Mouse (Mus musculus): Measurements from ENCODE around the gene B4galt2. TPM values are rescaled to one million over a fixed set of nuclear protein-coding genes. Genes with fewer than 3 reads are reported as not detected.

The B4galt2 gene
- polyA plus RNA-seq, 1 experiment from 2014 or later = 43.1 TPM

- Histone ChIP-seq H3K4me3 (no peak overlapping the region), H3K9me3 (no peaks in the 10 kb centered on the region), H3K36me3 (no peaks in the 10 kb centered on the region), H3K4me2 (replicated peaks) (no peak overlapping the region), H3K4me1 (peaks cover 25% of the 10 kb centered on the region), H3K27ac (no peak overlapping the region), H3K27me3 (peaks cover 2% of the 10 kb centered on the region; the same call in 1 of the 2 replicates), H3K9ac (no peak overlapping the region)
- ATAC-seq (ENCODE audit: insufficient number of reproducible peaks, insufficient read depth, low FRiP score, low TSS enrichment) = no peak
- 75% methylated on average over 4 of the region's 4 CpGs for WGBS
Observed at GRCm38 (mm10) chr4:117917402-117917801, 34.1 kb upstream of the B4galt2 start.

- Histone ChIP-seq H3K4me2 (replicated peaks) (0 out of 2 replicates have a peak overlapping the region, but pooled peaks have one; percentile 99), H3K9me3 (no peaks in the 10 kb centered on the region), H3K27me3 (no peaks in the 10 kb centered on the region), H3K36me3 (peaks cover 10% of the 10 kb centered on the region), H3K9ac (no peak overlapping the region), H3K4me3 (no peak overlapping the region), H3K4me1 (peaks cover 28% of the 10 kb centered on the region), H3K27ac (no peak overlapping the region)
- WGBS = 86% methylated on average over 5 of the region's 5 CpGs
- no peak for ATAC-seq (ENCODE audit: insufficient number of reproducible peaks, insufficient read depth, low FRiP score, low TSS enrichment)
Observed at GRCm38 (mm10) chr4:117916386-117916785, 33.1 kb upstream of the B4galt2 start.

GRCm38 (mm10) chr4:117915489-117916105 lies 32.3 kb upstream of the B4galt2 start:
- peak overlapping the region; percentile 85 for H3K4me3 ChIP-seq
- H3K36me3 ChIP-seq = peaks cover 15% of the 10 kb centered on the region
- H3K4me2 ChIP-seq (replicated peaks) = peak overlapping the region; percentile 99
- peak overlapping the region; percentile 84 for H3K9ac ChIP-seq
- H3K27ac ChIP-seq = peak overlapping the region; percentile 76; the same call in 1 of the 2 replicates
- ATAC-seq (ENCODE audit: insufficient number of reproducible peaks, insufficient read depth, low FRiP score, low TSS enrichment) = no peak
- H3K27me3 ChIP-seq = no peaks in the 10 kb centered on the region
- no peaks in the 10 kb centered on the region for H3K9me3 ChIP-seq
- peaks cover 28% of the 10 kb centered on the region for H3K4me1 ChIP-seq
- WGBS = 8% methylated on average over 19 of the region's 19 CpGs

GRCm38 (mm10) chr4:117914591-117915442 lies 31.5 kb upstream of the B4galt2 start, which contains the start of gene Ipo13:
Gene Ipo13 (minus strand): TSS chr4:117914999.
- H3K36me3 ChIP-seq = peaks cover 15% of the 10 kb centered on the region
- peak within 1 kb of the TSS; percentile 85 for H3K4me3 ChIP-seq
- peak within 1 kb of the TSS; percentile 84 for H3K9ac ChIP-seq
- peak; percentile 95 for ATAC-seq (ENCODE audit: insufficient number of reproducible peaks, insufficient read depth, low FRiP score, low TSS enrichment)
- H3K27me3 ChIP-seq = no peaks in the 10 kb centered on the region
- peak within 1 kb of the TSS; percentile 99 for H3K4me2 ChIP-seq (replicated peaks)
- H3K4me1 ChIP-seq = peaks cover 28% of the 10 kb centered on the region
- H3K9me3 ChIP-seq = no peaks in the 10 kb centered on the region
- peak within 1 kb of the TSS; percentile 76 for H3K27ac ChIP-seq
- WGBS = under 1% methylated on average over 61 of the region's 61 CpGs

GRCm38 (mm10) chr4:117914031-117914430 lies 30.7 kb upstream of the B4galt2 start:
- Histone ChIP-seq H3K4me2 (replicated peaks) (peak overlapping the region; percentile 99), H3K27ac (0 out of 2 replicates have a peak overlapping the region, but pooled peaks have one; percentile 3), H3K36me3 (peaks cover 15% of the 10 kb centered on the region), H3K27me3 (no peaks in the 10 kb centered on the region), H3K4me3 (peak overlapping the region; percentile 85), H3K9me3 (no peaks in the 10 kb centered on the region), H3K4me1 (peaks cover 28% of the 10 kb centered on the region), H3K9ac (peak overlapping the region; percentile 84)
- no peak for ATAC-seq (ENCODE audit: insufficient number of reproducible peaks, insufficient read depth, low FRiP score, low TSS enrichment)
- 19% methylated on average over 8 of the region's 8 CpGs for WGBS

GRCm38 (mm10) chr4:117913421-117913820 lies 30.1 kb upstream of the B4galt2 start:
- Histone ChIP-seq H3K9me3 (no peaks in the 10 kb centered on the region), H3K4me3 (peak overlapping the region; percentile 85), H3K27me3 (no peaks in the 10 kb centered on the region), H3K27ac (no peak overlapping the region), H3K36me3 (peaks cover 15% of the 10 kb centered on the region), H3K9ac (0 out of 2 replicates have a peak overlapping the region, but pooled peaks have one; percentile 5), H3K4me1 (peaks cover 28% of the 10 kb centered on the region), H3K4me2 (replicated peaks) (peak overlapping the region; percentile 99)
- 42% methylated on average over 3 of the region's 3 CpGs for WGBS
- no peak for ATAC-seq (ENCODE audit: insufficient number of reproducible peaks, insufficient read depth, low FRiP score, low TSS enrichment)

- H3K4me1 ChIP-seq = peaks cover 28% of the 10 kb centered on the region
- 0 out of 2 replicates have a peak overlapping the region, but pooled peaks have one; percentile 85 for H3K4me3 ChIP-seq
Observed at GRCm38 (mm10) chr4:117912685-117913273, 29.5 kb upstream of the B4galt2 start.

GRCm38 (mm10) chr4:117912131-117912561 lies 28.9 kb upstream of the B4galt2 start:
- 91% methylated on average over 13 of the region's 13 CpGs for WGBS
- ATAC-seq (ENCODE audit: insufficient number of reproducible peaks, insufficient read depth, low FRiP score, low TSS enrichment) = no peak

More at GRCm38 (mm10) chr4:117912685-117913273, 29.5 kb upstream of the B4galt2 start:
- peak overlapping the region; percentile 99 for H3K4me2 ChIP-seq (replicated peaks)
- H3K27ac ChIP-seq = no peak overlapping the region
- no peak overlapping the region for H3K9ac ChIP-seq
- no peaks in the 10 kb centered on the region for H3K27me3 ChIP-seq
- peaks cover 18% of the 10 kb centered on the region for H3K36me3 ChIP-seq
- ATAC-seq (ENCODE audit: insufficient number of reproducible peaks, insufficient read depth, low FRiP score, low TSS enrichment) = no peak
- 45% methylated on average over 7 of the region's 7 CpGs for WGBS
- no peaks in the 10 kb centered on the region for H3K9me3 ChIP-seq

GRCm38 (mm10) chr4:117908834-117909453 lies 25.7 kb upstream of the B4galt2 start:
- WGBS = 78% methylated on average over 8 of the region's 8 CpGs
- Histone ChIP-seq H3K4me1 (peaks cover 18% of the 10 kb centered on the region), H3K4me2 (replicated peaks) (no peak overlapping the region), H3K27ac (no peak overlapping the region), H3K9ac (no peak overlapping the region), H3K9me3 (no peaks in the 10 kb centered on the region), H3K27me3 (no peaks in the 10 kb centered on the region), H3K36me3 (peaks cover 38% of the 10 kb centered on the region), H3K4me3 (no peak overlapping the region)
- ATAC-seq (ENCODE audit: insufficient number of reproducible peaks, insufficient read depth, low FRiP score, low TSS enrichment) = no peak

More at GRCm38 (mm10) chr4:117912131-117912561, 28.9 kb upstream of the B4galt2 start:
- Histone ChIP-seq H3K4me1 (peaks cover 28% of the 10 kb centered on the region), H3K4me3 (no peak overlapping the region), H3K9ac (no peak overlapping the region), H3K36me3 (peaks cover 21% of the 10 kb centered on the region), H3K9me3 (no peaks in the 10 kb centered on the region), H3K4me2 (replicated peaks) (no peak overlapping the region), H3K27me3 (no peaks in the 10 kb centered on the region), H3K27ac (no peak overlapping the region)

GRCm38 (mm10) chr4:117906196-117906595 lies 22.9 kb upstream of the B4galt2 start:
- H3K27ac ChIP-seq = no peak overlapping the region
- H3K4me3 ChIP-seq = no peak overlapping the region
- no peak overlapping the region for H3K4me2 ChIP-seq (replicated peaks)
- no peak overlapping the region for H3K9ac ChIP-seq
- peaks cover 54% of the 10 kb centered on the region for H3K36me3 ChIP-seq
- H3K4me1 ChIP-seq = no peaks in the 10 kb centered on the region; the same call in 1 of the 2 replicates
- no peak for ATAC-seq (ENCODE audit: insufficient number of reproducible peaks, insufficient read depth, low FRiP score, low TSS enrichment)
- 87% methylated on average over 3 of the region's 3 CpGs for WGBS
- H3K9me3 ChIP-seq = no peaks in the 10 kb centered on the region
- no peaks in the 10 kb centered on the region for H3K27me3 ChIP-seq

- H3K27me3 ChIP-seq = no peaks in the 10 kb centered on the region
- H3K9ac ChIP-seq = no peak overlapping the region
- no peak for ATAC-seq (ENCODE audit: insufficient number of reproducible peaks, insufficient read depth, low FRiP score, low TSS enrichment)
- no peak overlapping the region for H3K27ac ChIP-seq
- H3K4me2 ChIP-seq (replicated peaks) = no peak overlapping the region
- H3K4me1 ChIP-seq = no peaks in the 10 kb centered on the region; the same call in 1 of the 2 replicates
- H3K36me3 ChIP-seq = peaks cover 65% of the 10 kb centered on the region
- H3K9me3 ChIP-seq = no peaks in the 10 kb centered on the region
- 90% methylated on average over 8 of the region's 8 CpGs for WGBS
- H3K4me3 ChIP-seq = no peak overlapping the region
Observed at GRCm38 (mm10) chr4:117904761-117905160, 21.5 kb upstream of the B4galt2 start.

Measured in embryonic facial prominence, embryonic 12.5 days (tissue).